Mouse (Mus musculus): ENCODE measurements at regions not wholly inside any gene's neighbourhood (a gene's known extent, or its start where the extent isn't known, plus 50 kb on each side); places are given as distances from the start of the nearest gene placed in this dataset.
"Not testable (repeated sequence)": the region's sequence is repeated elsewhere in the genome, so short reads cannot be mapped to it uniquely, and the experiment has no call there.

GRCm38 (mm10) chr12:15606095-15606494, 210.6 kb downstream of the Trib2 start:
- Histone ChIP-seq H3K27me3 (ENCODE audit: control insufficient read depth, insufficient read depth, low read length) (no peaks in the 10 kb centered on the region), H3K27ac (ENCODE audit: low read depth, low read length) (no peak overlapping the region), H3K9me3 (ENCODE audit: control insufficient read depth, low read length) (no peaks in the 10 kb centered on the region), H3K9ac (ENCODE audit: low read length) (no peak overlapping the region), H3K4me2 (ENCODE audit: low read depth, low read length, severe bottlenecking) (no peak overlapping the region), H3K4me3 (ENCODE audit: low read depth, low read length) (no peak overlapping the region), H3K36me3 (ENCODE audit: control insufficient read depth, insufficient read depth, low read length) (no peaks in the 10 kb centered on the region), H3K4me1 (replicated peaks; ENCODE audit: control insufficient read depth, insufficient read depth, low read length) (no peaks in the 10 kb centered on the region)
- no peak for ATAC-seq (replicated peaks; ENCODE audit: low FRiP score)
- no peak for DNase-seq (ENCODE audit: low spot score)
- WGBS = 60% methylated on average over 4 of the region's 4 CpGs

GRCm38 (mm10) chr12:15604630-15605029, 212.1 kb downstream of the Trib2 start:
- WGBS = 91% methylated on average over 1 of the region's 1 CpGs
- no peaks in the 10 kb centered on the region for H3K9me3 ChIP-seq (ENCODE audit: control insufficient read depth, low read length)
- H3K27me3 ChIP-seq (ENCODE audit: control insufficient read depth, insufficient read depth, low read length) = no peaks in the 10 kb centered on the region
- no peak overlapping the region for H3K4me2 ChIP-seq (ENCODE audit: low read depth, low read length, severe bottlenecking)
- ATAC-seq (replicated peaks; ENCODE audit: low FRiP score) (no peak), DNase-seq (ENCODE audit: low spot score) (no peak)
- no peaks in the 10 kb centered on the region for H3K36me3 ChIP-seq (ENCODE audit: control insufficient read depth, insufficient read depth, low read length)
- H3K4me1 ChIP-seq (replicated peaks; ENCODE audit: control insufficient read depth, insufficient read depth, low read length) = no peaks in the 10 kb centered on the region
- H3K4me3 ChIP-seq (ENCODE audit: low read depth, low read length) = no peak overlapping the region
- H3K27ac ChIP-seq (ENCODE audit: low read depth, low read length) = no peak overlapping the region
- H3K9ac ChIP-seq (ENCODE audit: low read length) = no peak overlapping the region

GRCm38 (mm10) chr12:15603885-15604284, 212.8 kb downstream of the Trib2 start:
- no peak for ATAC-seq (replicated peaks; ENCODE audit: low FRiP score)
- Histone ChIP-seq H3K27me3 (ENCODE audit: control insufficient read depth, insufficient read depth, low read length) (no peaks in the 10 kb centered on the region), H3K4me2 (ENCODE audit: low read depth, low read length, severe bottlenecking) (no peak overlapping the region), H3K4me1 (replicated peaks; ENCODE audit: control insufficient read depth, insufficient read depth, low read length) (no peaks in the 10 kb centered on the region), H3K36me3 (ENCODE audit: control insufficient read depth, insufficient read depth, low read length) (no peaks in the 10 kb centered on the region), H3K27ac (ENCODE audit: low read depth, low read length) (no peak overlapping the region), H3K4me3 (ENCODE audit: low read depth, low read length) (no peak overlapping the region), H3K9me3 (ENCODE audit: control insufficient read depth, low read length) (no peaks in the 10 kb centered on the region), H3K9ac (ENCODE audit: low read length) (no peak overlapping the region)
- DNase-seq (ENCODE audit: low spot score) = no peak
- WGBS = 65% methylated on average over 5 of the region's 5 CpGs

GRCm38 (mm10) chr12:15603319-15603718, 213.4 kb downstream of the Trib2 start:
- Histone ChIP-seq H3K4me2 (ENCODE audit: low read depth, low read length, severe bottlenecking) (no peak overlapping the region), H3K4me3 (ENCODE audit: low read depth, low read length) (no peak overlapping the region), H3K9ac (ENCODE audit: low read length) (no peak overlapping the region), H3K4me1 (replicated peaks; ENCODE audit: control insufficient read depth, insufficient read depth, low read length) (no peaks in the 10 kb centered on the region), H3K36me3 (ENCODE audit: control insufficient read depth, insufficient read depth, low read length) (no peaks in the 10 kb centered on the region), H3K9me3 (ENCODE audit: control insufficient read depth, low read length) (no peaks in the 10 kb centered on the region), H3K27me3 (ENCODE audit: control insufficient read depth, insufficient read depth, low read length) (no peaks in the 10 kb centered on the region), H3K27ac (ENCODE audit: low read depth, low read length) (no peak overlapping the region)
- ATAC-seq (replicated peaks; ENCODE audit: low FRiP score) = no peak
- DNase-seq (ENCODE audit: low spot score) = no peak
- WGBS = 53% methylated on average over 5 of the region's 5 CpGs

GRCm38 (mm10) chr12:15594704-15595103, 222.0 kb downstream of the Trib2 start:
- H3K36me3 ChIP-seq (ENCODE audit: control insufficient read depth, insufficient read depth, low read length) = no peaks in the 10 kb centered on the region
- H3K9me3 ChIP-seq (ENCODE audit: control insufficient read depth, low read length) = no peaks in the 10 kb centered on the region
- no peaks in the 10 kb centered on the region for H3K4me1 ChIP-seq (replicated peaks; ENCODE audit: control insufficient read depth, insufficient read depth, low read length)
- no peak overlapping the region for H3K9ac ChIP-seq (ENCODE audit: low read length)
- no peak overlapping the region for H3K27ac ChIP-seq (ENCODE audit: low read depth, low read length)
- no peak overlapping the region for H3K4me3 ChIP-seq (ENCODE audit: low read depth, low read length)
- no peaks in the 10 kb centered on the region for H3K27me3 ChIP-seq (ENCODE audit: control insufficient read depth, insufficient read depth, low read length)
- DNase-seq (ENCODE audit: low spot score) (no peak), ATAC-seq (replicated peaks; ENCODE audit: low FRiP score) (no peak)
- no peak overlapping the region for H3K4me2 ChIP-seq (ENCODE audit: low read depth, low read length, severe bottlenecking)
- WGBS = 76% methylated on average over 2 of the region's 2 CpGs

- H3K9me3 ChIP-seq (ENCODE audit: control insufficient read depth, low read length); ATAC-seq (replicated peaks; ENCODE audit: low FRiP score); H3K9ac ChIP-seq (ENCODE audit: low read length); H3K4me2 ChIP-seq (ENCODE audit: low read depth, low read length, severe bottlenecking); H3K27ac ChIP-seq (ENCODE audit: low read depth, low read length); H3K4me3 ChIP-seq (ENCODE audit: low read depth, low read length); H3K4me1 ChIP-seq (replicated peaks; ENCODE audit: control insufficient read depth, insufficient read depth, low read length); DNase-seq (ENCODE audit: low spot score); H3K36me3 ChIP-seq (ENCODE audit: control insufficient read depth, insufficient read depth, low read length); H3K27me3 ChIP-seq (ENCODE audit: control insufficient read depth, insufficient read depth, low read length): not testable (repeated sequence)
- WGBS = 93% methylated on average over 2 of the region's 2 CpGs
Measured at GRCm38 (mm10) chr12:15587864-15588263, 228.9 kb downstream of the Trib2 start.

- WGBS = 90% methylated on average over 4 of the region's 4 CpGs
- no peak overlapping the region for H3K9ac ChIP-seq (ENCODE audit: low read length)
- no peaks in the 10 kb centered on the region for H3K4me1 ChIP-seq (replicated peaks; ENCODE audit: control insufficient read depth, insufficient read depth, low read length)
- no peak overlapping the region for H3K4me3 ChIP-seq (ENCODE audit: low read depth, low read length)
- H3K27me3 ChIP-seq (ENCODE audit: control insufficient read depth, insufficient read depth, low read length) = no peaks in the 10 kb centered on the region
- DNase-seq (ENCODE audit: low spot score) (no peak), ATAC-seq (replicated peaks; ENCODE audit: low FRiP score) (no peak)
- no peaks in the 10 kb centered on the region for H3K9me3 ChIP-seq (ENCODE audit: control insufficient read depth, low read length)
- no peak overlapping the region for H3K27ac ChIP-seq (ENCODE audit: low read depth, low read length)
- no peaks in the 10 kb centered on the region for H3K36me3 ChIP-seq (ENCODE audit: control insufficient read depth, insufficient read depth, low read length)
- H3K4me2 ChIP-seq (ENCODE audit: low read depth, low read length, severe bottlenecking) = no peak overlapping the region
Measured at GRCm38 (mm10) chr12:15586706-15587442, 229.8 kb downstream of the Trib2 start.

- 93% methylated on average over 1 of the region's 1 CpGs for WGBS
Measured at GRCm38 (mm10) chr12:15585845-15586244, 230.9 kb downstream of the Trib2 start.

GRCm38 (mm10) chr12:15584721-15585120, 232.0 kb downstream of the Trib2 start:
- Histone ChIP-seq H3K36me3 (ENCODE audit: control insufficient read depth, insufficient read depth, low read length) (no peaks in the 10 kb centered on the region), H3K4me2 (ENCODE audit: low read depth, low read length, severe bottlenecking) (no peak overlapping the region), H3K27ac (ENCODE audit: low read depth, low read length) (no peak overlapping the region), H3K4me1 (replicated peaks; ENCODE audit: control insufficient read depth, insufficient read depth, low read length) (no peaks in the 10 kb centered on the region), H3K9ac (ENCODE audit: low read length) (no peak overlapping the region), H3K27me3 (ENCODE audit: control insufficient read depth, insufficient read depth, low read length) (no peaks in the 10 kb centered on the region), H3K4me3 (ENCODE audit: low read depth, low read length) (no peak overlapping the region), H3K9me3 (ENCODE audit: control insufficient read depth, low read length) (no peaks in the 10 kb centered on the region)
- 88% methylated on average over 4 of the region's 4 CpGs for WGBS
- no peak for DNase-seq (ENCODE audit: low spot score)
- no peak for ATAC-seq (replicated peaks; ENCODE audit: low FRiP score)

More at GRCm38 (mm10) chr12:15585845-15586244, 230.9 kb downstream of the Trib2 start:
- H3K4me1 ChIP-seq (replicated peaks; ENCODE audit: control insufficient read depth, insufficient read depth, low read length) = no peaks in the 10 kb centered on the region
- no peaks in the 10 kb centered on the region for H3K9me3 ChIP-seq (ENCODE audit: control insufficient read depth, low read length)
- ATAC-seq (replicated peaks; ENCODE audit: low FRiP score) = no peak
- no peak for DNase-seq (ENCODE audit: low spot score)
- no peak overlapping the region for H3K9ac ChIP-seq (ENCODE audit: low read length)
- H3K4me2 ChIP-seq (ENCODE audit: low read depth, low read length, severe bottlenecking) = no peak overlapping the region
- H3K4me3 ChIP-seq (ENCODE audit: low read depth, low read length) = no peak overlapping the region
- H3K27ac ChIP-seq (ENCODE audit: low read depth, low read length) = no peak overlapping the region
- no peaks in the 10 kb centered on the region for H3K27me3 ChIP-seq (ENCODE audit: control insufficient read depth, insufficient read depth, low read length)
- no peaks in the 10 kb centered on the region for H3K36me3 ChIP-seq (ENCODE audit: control insufficient read depth, insufficient read depth, low read length)
